Mouse (Mus musculus) thymus, postnatal 14 days (tissue): ENCODE data around the gene Gli2.

ENCODE experiments used
- DNase-seq: peaks from one replicate; pipeline ENCODE4 v3.0.0; 2021

Gene Gli2

GRCm38 (mm10) chr1:118988331-118988730 is 65.1 kb downstream of the Gli2 start:
- DNase-seq = no peak

- DNase-seq = no peak
Measured at GRCm38 (mm10) chr1:118987538-118987937, 65.9 kb downstream of the Gli2 start.

GRCm38 (mm10) chr1:118983389-118983788 is 70.0 kb downstream of the Gli2 start:
- no peak for DNase-seq

- DNase-seq = no peak
Measured at GRCm38 (mm10) chr1:118982805-118983211, 70.6 kb downstream of the Gli2 start.

DNA sequence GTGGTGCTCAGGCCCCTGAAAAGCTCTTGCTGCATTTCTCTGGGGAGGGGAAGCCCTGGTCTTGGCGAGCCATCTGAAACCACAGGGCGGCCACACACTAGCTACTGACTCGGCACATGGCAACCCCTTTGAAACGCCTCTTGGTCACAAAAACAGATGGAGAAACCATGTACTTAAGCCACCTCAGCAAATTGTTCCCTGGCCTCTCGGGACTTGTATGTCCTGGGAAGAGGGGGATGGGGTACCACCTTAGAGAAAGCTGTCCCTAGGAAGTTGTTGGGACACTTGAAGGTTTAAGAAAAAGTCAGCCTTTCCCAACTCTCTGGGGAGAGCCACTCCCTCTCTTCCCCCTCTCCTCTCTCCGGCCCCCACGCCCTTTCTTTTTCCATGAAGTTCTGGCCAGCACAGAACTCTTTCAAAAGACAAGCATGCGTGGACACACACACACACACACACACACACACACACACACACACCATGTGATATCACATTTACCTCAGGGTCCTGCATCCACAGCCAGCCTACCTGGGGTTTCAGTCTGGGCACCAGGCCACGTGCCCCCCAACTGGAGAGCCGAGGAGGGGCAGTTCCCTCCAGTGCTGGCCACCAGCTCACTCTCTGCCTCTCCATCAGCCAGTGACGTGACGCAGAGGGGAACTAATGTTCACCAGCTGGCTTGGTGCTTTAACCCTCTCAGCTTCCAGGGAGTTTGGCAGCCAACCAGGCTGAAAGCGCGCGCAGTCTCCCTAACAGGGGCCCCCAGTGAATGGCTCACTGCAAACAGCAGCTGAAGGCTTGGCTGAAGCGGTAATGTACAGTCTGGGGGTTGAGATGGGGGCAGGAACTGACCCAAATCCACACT is 71.2 kb downstream of the Gli2 start:
- DNase-seq = no peak

DNA sequence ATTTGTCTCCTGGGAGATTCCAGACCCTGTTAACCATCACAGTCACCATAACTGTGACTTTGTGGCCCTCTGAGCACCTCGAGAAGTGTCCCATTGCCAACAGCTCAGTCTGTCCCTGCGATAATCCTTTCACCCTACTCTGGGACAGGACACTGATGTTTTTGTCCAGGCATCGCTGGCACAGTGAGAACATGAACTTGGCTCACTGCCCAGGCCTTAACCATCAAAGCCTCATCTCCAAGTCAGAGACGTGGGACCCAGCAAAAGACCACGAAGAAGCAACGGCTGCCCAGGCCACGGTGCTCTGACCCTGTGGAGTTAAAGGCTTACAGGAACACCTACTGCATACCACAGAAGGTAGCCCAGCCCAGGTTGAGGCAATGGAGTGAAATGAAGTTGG is 72.8 kb downstream of the Gli2 start:
- DNase-seq = no peak

- DNase-seq = no peak
Measured at GRCm38 (mm10) chr1:118976596-118976995, 76.8 kb downstream of the Gli2 start.

- no peak for DNase-seq
Measured at GRCm38 (mm10) chr1:118975376-118975775, 78.0 kb downstream of the Gli2 start.

- DNase-seq = no peak
Measured at GRCm38 (mm10) chr1:118970068-118970467, 83.4 kb downstream of the Gli2 start.

DNA sequence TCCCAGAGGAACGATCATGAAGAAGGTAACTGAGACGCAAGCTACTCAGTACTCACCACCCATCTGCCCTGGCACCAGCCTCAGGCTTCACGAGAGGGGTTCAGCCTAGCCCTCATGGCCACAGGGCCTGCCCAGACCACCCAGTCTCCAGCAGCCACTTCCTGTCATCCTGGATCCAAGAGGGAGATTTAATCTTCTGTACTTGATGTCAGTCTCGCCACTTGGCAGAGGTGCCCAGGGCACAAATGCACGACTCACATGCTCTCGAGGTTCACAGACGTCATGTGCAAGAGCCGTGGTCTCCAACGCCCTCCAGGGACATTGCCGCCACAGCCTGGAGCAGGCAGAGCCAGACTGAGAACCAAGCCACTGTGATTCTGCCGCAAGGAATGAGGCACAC is 84.0 kb downstream of the Gli2 start:
- DNase-seq = no peak

- DNase-seq = no peak
Measured at GRCm38 (mm10) chr1:118968661-118969179, 84.7 kb downstream of the Gli2 start.

DNA sequence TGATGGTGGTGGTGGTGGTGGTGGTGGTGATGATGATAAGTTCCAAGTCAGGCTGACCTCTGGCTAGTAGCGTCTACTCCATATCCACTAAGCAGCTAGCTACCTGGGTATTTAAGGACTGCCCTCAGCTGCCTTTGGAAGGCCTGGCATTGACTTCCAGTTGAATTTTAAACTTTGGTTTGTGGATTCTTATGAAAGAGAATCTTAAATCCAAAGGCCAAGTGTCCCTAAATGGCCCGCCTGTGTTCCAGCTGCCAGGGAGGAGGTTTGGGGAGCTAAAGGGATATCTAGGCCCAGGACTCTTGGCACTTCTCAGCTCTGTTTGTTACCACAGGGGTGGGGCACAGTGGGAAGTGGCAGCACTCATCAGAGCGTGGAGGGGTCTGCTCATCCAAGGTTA is 85.4 kb downstream of the Gli2 start:
- no peak for DNase-seq

- DNase-seq = no peak
Measured at GRCm38 (mm10) chr1:118967281-118967680, 86.1 kb downstream of the Gli2 start.

- no peak for DNase-seq
Measured at GRCm38 (mm10) chr1:118958644-118959043, 94.8 kb downstream of the Gli2 start.

- DNase-seq = no peak
Measured at GRCm38 (mm10) chr1:118955791-118956190, 97.6 kb downstream of the Gli2 start.

GRCm38 (mm10) chr1:118954434-118955301 is 98.8 kb downstream of the Gli2 start:
- no peak for DNase-seq

DNA sequence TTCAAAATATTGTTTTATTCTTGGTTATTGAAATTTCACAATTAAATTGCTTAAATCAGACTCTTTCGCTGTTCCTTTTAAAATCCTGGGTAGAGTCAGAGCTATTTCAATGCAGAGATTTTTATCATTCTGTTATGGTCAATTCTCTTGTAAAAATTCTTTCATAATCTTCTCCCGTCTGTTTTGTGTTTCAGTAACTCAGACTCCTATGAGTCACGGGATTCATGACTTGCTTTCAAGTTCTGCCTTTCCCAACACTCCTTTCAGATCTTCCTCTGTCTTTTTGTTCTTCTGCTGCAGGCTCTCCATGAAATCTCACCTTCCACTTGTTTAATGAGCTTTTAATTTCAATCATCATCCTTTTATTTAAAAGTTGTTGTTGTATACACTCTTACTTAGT is 100.4 kb downstream of the Gli2 start:
- DNase-seq = no peak

GRCm38 (mm10) chr1:118952318-118952717 is 101.1 kb downstream of the Gli2 start:
- DNase-seq = no peak

DNA sequence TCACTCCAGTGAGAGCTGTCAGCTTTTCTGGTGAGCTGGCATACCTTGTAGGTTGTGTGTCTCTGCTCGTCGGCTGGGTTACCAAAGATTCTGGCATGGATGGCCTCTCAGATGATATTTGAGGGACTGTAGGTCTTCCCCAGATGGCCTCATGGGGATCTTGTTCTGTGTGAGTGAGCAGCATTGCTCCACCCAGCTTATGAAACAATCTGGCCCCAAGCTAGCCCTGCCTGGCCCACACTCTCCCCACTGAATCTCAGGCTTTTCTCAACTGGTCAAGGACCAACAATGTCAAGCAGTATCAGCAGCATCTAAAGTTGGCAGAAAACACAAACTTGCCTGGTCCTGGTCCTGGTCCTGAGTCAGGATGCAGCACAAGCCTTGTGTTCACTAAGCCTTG is 105.0 kb downstream of the Gli2 start:
- DNase-seq = no peak

GRCm38 (mm10) chr1:118947221-118947620 is 106.2 kb downstream of the Gli2 start:
- no peak for DNase-seq

DNA sequence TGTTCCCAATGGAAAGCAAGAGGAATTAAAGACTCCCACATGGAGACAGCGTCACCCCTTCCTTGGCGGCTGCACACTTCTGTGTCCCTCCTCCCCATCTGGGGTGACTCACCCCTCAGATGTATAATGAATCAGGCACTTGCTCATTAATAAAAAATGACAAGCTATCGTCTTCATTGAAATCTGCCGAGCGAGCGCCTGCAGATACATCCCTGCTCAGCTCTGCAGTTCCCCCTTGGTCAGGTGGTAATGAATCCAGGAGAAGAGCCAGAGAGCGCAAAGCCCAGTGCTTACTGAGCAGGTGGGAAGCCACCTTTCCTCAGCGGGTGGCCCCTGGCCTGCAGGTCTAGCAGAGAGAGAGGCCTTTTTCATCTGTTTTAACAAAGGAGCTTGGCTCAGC is 112.1 kb downstream of the Gli2 start:
- DNase-seq = no peak

DNA sequence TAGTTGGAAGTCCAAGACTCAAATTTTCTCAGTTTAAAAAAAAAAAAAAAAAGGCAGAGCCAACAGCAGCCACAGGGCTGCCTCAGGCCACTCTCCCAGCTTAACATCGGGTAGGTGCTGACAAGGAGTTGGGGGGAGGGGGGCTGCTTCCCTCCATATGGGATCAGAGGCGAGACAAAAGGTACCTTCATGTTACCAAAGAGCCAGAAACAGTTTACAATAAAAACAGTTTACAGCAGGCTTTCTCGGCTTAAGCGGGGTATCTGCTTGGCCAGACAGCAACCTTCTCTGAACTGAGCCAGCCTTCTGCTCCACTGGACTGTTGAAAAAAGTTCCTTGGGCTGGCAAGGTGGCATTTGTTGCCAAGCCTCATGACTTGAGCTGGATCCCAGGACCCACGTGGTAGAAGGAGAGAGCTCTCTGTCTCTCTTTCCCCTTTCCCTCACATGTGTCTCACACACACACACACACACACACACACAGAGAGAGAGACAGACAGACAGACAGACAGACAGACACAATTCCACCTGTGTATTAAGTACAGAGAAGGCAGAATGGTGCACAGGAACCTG is 113.1 kb downstream of the Gli2 start:
- no peak for DNase-seq

- DNase-seq = no peak
Measured at GRCm38 (mm10) chr1:118938206-118938605, 115.2 kb downstream of the Gli2 start.
